Mouse (Mus musculus): ENCODE measurements around the gene Ypel4.

- TF ChIP-seq CTCF (IDR thresholded peaks at IDR 0.05): no peak
- TF ChIP-seq EP300 (IDR thresholded peaks at IDR 0.05): no peak
Measured at GRCm38 (mm10) chr2:84743561-84743960, 9.7 kb downstream of the Ypel4 start, which contains the start of gene Gm19426.

All from lung, postnatal 0 days (tissue).